Mouse (Mus musculus): Measurements from ENCODE around the gene Bnip3. TPM values are rescaled to one million over a fixed set of nuclear protein-coding genes. Genes with fewer than 3 reads are reported as not detected.

The Bnip3 gene
- polyA plus RNA-seq, 1 experiment = 69.2 TPM

- DNase-seq = peak; percentile 84
- Histone ChIP-seq H3K4me3 (ENCODE audit: insufficient read depth, low read depth, low read length) (no peak overlapping the region), H3K27me3 (replicated peaks; ENCODE audit: control insufficient read depth, insufficient read depth, low read length) (no peaks in the 10 kb centered on the region), H3K4me1 (ENCODE audit: control insufficient read depth, insufficient read depth, low read length) (peaks cover 5% of the 10 kb centered on the region; the same call in 1 of the 2 replicates), H3K36me3 (ENCODE audit: control insufficient read depth, insufficient read depth, low read length) (no peaks in the 10 kb centered on the region), H3K27ac (ENCODE audit: insufficient read depth, low read depth, low read length) (no peak overlapping the region)
- TF ChIP-seq CTCF (conservative IDR thresholded peaks at IDR 0.05; ENCODE audit: insufficient read depth, insufficient read length, low read depth, low read length) (no peak), POLR2A (IDR thresholded peaks at IDR 0.05; ENCODE audit: low read depth, low read length) (no peak)
- WGBS = 71% methylated on average over 8 of the region's 8 CpGs
These were observed 12.3 kb upstream of the Bnip3 start for GRCm38 (mm10) chr7:138921611-138922010.

GRCm38 (mm10) chr7:138919156-138919944, 10.0 kb upstream of the Bnip3 start:
- peak overlapping the region; percentile 7 for H3K4me3 ChIP-seq (ENCODE audit: insufficient read depth, low read depth, low read length)
- no peaks in the 10 kb centered on the region for H3K36me3 ChIP-seq (ENCODE audit: control insufficient read depth, insufficient read depth, low read length)
- TF ChIP-seq POLR2A (IDR thresholded peaks at IDR 0.05; ENCODE audit: low read depth, low read length) = no peak
- TF ChIP-seq CTCF (conservative IDR thresholded peaks at IDR 0.05; ENCODE audit: insufficient read depth, insufficient read length, low read depth, low read length) = peak; percentile 37
- peaks cover 5% of the 10 kb centered on the region; the same call in 1 of the 2 replicates for H3K4me1 ChIP-seq (ENCODE audit: control insufficient read depth, insufficient read depth, low read length)
- no peaks in the 10 kb centered on the region for H3K27me3 ChIP-seq (replicated peaks; ENCODE audit: control insufficient read depth, insufficient read depth, low read length)
- 1% methylated on average over 26 of the region's 26 CpGs for WGBS
- peak overlapping the region; percentile 66 for H3K27ac ChIP-seq (ENCODE audit: insufficient read depth, low read depth, low read length)
- peak; percentile 96 for DNase-seq

GRCm38 (mm10) chr7:138913616-138914015, 4.3 kb upstream of the Bnip3 start:
- no peak overlapping the region for H3K4me3 ChIP-seq (ENCODE audit: insufficient read depth, low read depth, low read length)
- WGBS = 86% methylated on average over 3 of the region's 3 CpGs
- no peak overlapping the region for H3K27ac ChIP-seq (ENCODE audit: insufficient read depth, low read depth, low read length)
- TF ChIP-seq CTCF (conservative IDR thresholded peaks at IDR 0.05; ENCODE audit: insufficient read depth, insufficient read length, low read depth, low read length) = no peak
- DNase-seq = no peak
- H3K27me3 ChIP-seq (replicated peaks; ENCODE audit: control insufficient read depth, insufficient read depth, low read length) = no peaks in the 10 kb centered on the region
- H3K4me1 ChIP-seq (ENCODE audit: control insufficient read depth, insufficient read depth, low read length) = 0 out of 2 replicates have a peak, but pooled peaks cover 4% of the 10 kb centered on the region
- H3K36me3 ChIP-seq (ENCODE audit: control insufficient read depth, insufficient read depth, low read length) = no peaks in the 10 kb centered on the region

GRCm38 (mm10) chr7:138910193-138910562, 859 bp upstream of the Bnip3 start:
- H3K4me3 ChIP-seq (ENCODE audit: insufficient read depth, low read depth, low read length) = peak overlapping the region; percentile 71
- 0 out of 2 replicates have a peak overlapping the region, but pooled peaks have one; percentile 55 for H3K27ac ChIP-seq (ENCODE audit: insufficient read depth, low read depth, low read length)
- DNase-seq = no peak
- WGBS = 34% methylated on average over 7 of the region's 7 CpGs
- H3K4me1 ChIP-seq (ENCODE audit: control insufficient read depth, insufficient read depth, low read length) = peaks cover 28% of the 10 kb centered on the region; the same call in 1 of the 2 replicates
- H3K36me3 ChIP-seq (ENCODE audit: control insufficient read depth, insufficient read depth, low read length) = no peaks in the 10 kb centered on the region
- H3K27me3 ChIP-seq (replicated peaks; ENCODE audit: control insufficient read depth, insufficient read depth, low read length) = no peaks in the 10 kb centered on the region
- no peak for TF ChIP-seq POLR2A (IDR thresholded peaks at IDR 0.05; ENCODE audit: low read depth, low read length)
- no peak for TF ChIP-seq CTCF (conservative IDR thresholded peaks at IDR 0.05; ENCODE audit: insufficient read depth, insufficient read length, low read depth, low read length)

GRCm38 (mm10) chr7:138908768-138909276, 497 bp downstream of the Bnip3 start:
- TF ChIP-seq POLR2A (IDR thresholded peaks at IDR 0.05; ENCODE audit: low read depth, low read length) (no peak), CTCF (conservative IDR thresholded peaks at IDR 0.05; ENCODE audit: insufficient read depth, insufficient read length, low read depth, low read length) (no peak)
- peak overlapping the region; percentile 99 for H3K4me3 ChIP-seq (ENCODE audit: insufficient read depth, low read depth, low read length)
- H3K27me3 ChIP-seq (replicated peaks; ENCODE audit: control insufficient read depth, insufficient read depth, low read length) = no peaks in the 10 kb centered on the region
- 9% methylated on average over 10 of the region's 10 CpGs for WGBS
- H3K4me1 ChIP-seq (ENCODE audit: control insufficient read depth, insufficient read depth, low read length) = peaks cover 36% of the 10 kb centered on the region
- H3K36me3 ChIP-seq (ENCODE audit: control insufficient read depth, insufficient read depth, low read length) = no peaks in the 10 kb centered on the region
- DNase-seq = no peak
- peak overlapping the region; percentile 99 for H3K27ac ChIP-seq (ENCODE audit: insufficient read depth, low read depth, low read length)

- peaks cover 38% of the 10 kb centered on the region for H3K4me1 ChIP-seq (ENCODE audit: control insufficient read depth, insufficient read depth, low read length)
- 58% methylated on average over 5 of the region's 5 CpGs for WGBS
- H3K4me3 ChIP-seq (ENCODE audit: insufficient read depth, low read depth, low read length) = peak overlapping the region; percentile 99
- H3K27ac ChIP-seq (ENCODE audit: insufficient read depth, low read depth, low read length) = peak overlapping the region; percentile 99
- peak; percentile 76 for DNase-seq
- no peaks in the 10 kb centered on the region for H3K36me3 ChIP-seq (ENCODE audit: control insufficient read depth, insufficient read depth, low read length)
- H3K27me3 ChIP-seq (replicated peaks; ENCODE audit: control insufficient read depth, insufficient read depth, low read length) = no peaks in the 10 kb centered on the region
- TF ChIP-seq POLR2A (IDR thresholded peaks at IDR 0.05; ENCODE audit: low read depth, low read length) (no peak), CTCF (conservative IDR thresholded peaks at IDR 0.05; ENCODE audit: insufficient read depth, insufficient read length, low read depth, low read length) (no peak)
These were observed 1.3 kb downstream of the Bnip3 start for GRCm38 (mm10) chr7:138907976-138908375.

GRCm38 (mm10) chr7:138907043-138907442, 2.3 kb downstream of the Bnip3 start:
- peak; percentile 71 for DNase-seq
- TF ChIP-seq POLR2A (IDR thresholded peaks at IDR 0.05; ENCODE audit: low read depth, low read length) = no peak
- TF ChIP-seq CTCF (conservative IDR thresholded peaks at IDR 0.05; ENCODE audit: insufficient read depth, insufficient read length, low read depth, low read length) = no peak
- H3K4me1 ChIP-seq (ENCODE audit: control insufficient read depth, insufficient read depth, low read length) = peaks cover 43% of the 10 kb centered on the region
- peak overlapping the region; percentile 16 for H3K4me3 ChIP-seq (ENCODE audit: insufficient read depth, low read depth, low read length)
- H3K27me3 ChIP-seq (replicated peaks; ENCODE audit: control insufficient read depth, insufficient read depth, low read length) = no peaks in the 10 kb centered on the region
- WGBS = 18% methylated on average over 7 of the region's 7 CpGs
- H3K27ac ChIP-seq (ENCODE audit: insufficient read depth, low read depth, low read length) = peak overlapping the region; percentile 24; the same call in 1 of the 2 replicates
- no peaks in the 10 kb centered on the region for H3K36me3 ChIP-seq (ENCODE audit: control insufficient read depth, insufficient read depth, low read length)
